Mouse (Mus musculus) heart, embryonic 11.5 days (tissue): ENCODE results near the gene Hikeshi. TPM values are rescaled to one million over a fixed set of nuclear protein-coding genes. Genes with fewer than 3 reads are reported as not detected.

Experiments
- ATAC-seq: fragments of 200-750 bp; cut with Nextera tagmentation; replicated peaks from 2 replicates; pipeline ENCODE4 v1.8.0; 2017; ENCODE audit warnings: moderate library complexity; ENCODE audit not compliant: insufficient number of reproducible peaks, low FRiP score, low TSS enrichment
- H3K27ac ChIP-seq: fragments of 300-500 bp; sonication (generic); 2 replicates; pipeline ENCODE4 v1.5.1; 2014; ENCODE audit warnings: mild to moderate bottlenecking, low read depth, low read length
- H3K27me3 ChIP-seq: fragments of 300-500 bp; sonication (generic); 2 replicates; pipeline ENCODE4 v1.6.1; 2014; ENCODE audit warnings: mild to moderate bottlenecking, low read length, mixed read lengths; ENCODE audit not compliant: control insufficient read depth, insufficient read depth
- H3K36me3 ChIP-seq: fragments of 300-500 bp; sonication (generic); 2 replicates; pipeline ENCODE4 v1.6.1; 2014; ENCODE audit warnings: mild to moderate bottlenecking, low read length, moderate library complexity, mixed read lengths; ENCODE audit not compliant: control insufficient read depth, insufficient read depth
- H3K4me1 ChIP-seq: fragments of 300-500 bp; sonication (generic); 2 replicates; pipeline ENCODE4 v1.6.1; 2014; ENCODE audit warnings: low read length; ENCODE audit not compliant: control insufficient read depth, insufficient read depth
- H3K4me2 ChIP-seq: fragments of 300-500 bp; sonication (generic); 2 replicates; pipeline ENCODE4 v1.6.1; 2014; ENCODE audit warnings: mild to moderate bottlenecking, moderate library complexity
- H3K4me3 ChIP-seq: fragments of 300-500 bp; sonication (generic); 2 replicates; pipeline ENCODE4 v1.5.1; 2014; ENCODE audit warnings: low read depth, low read length
- H3K9ac ChIP-seq: fragments of 300-500 bp; sonication (generic); 2 replicates; pipeline ENCODE4 v1.6.1; 2014; ENCODE audit warnings: mild to moderate bottlenecking, low read depth, low read length, moderate library complexity
- H3K9me3 ChIP-seq: fragments of 300-500 bp; sonication (generic); replicated peaks from 2 replicates; pipeline ENCODE4 v1.6.1; 2016; ENCODE audit warnings: low read length; ENCODE audit not compliant: control insufficient read depth
- WGBS: fragments of 180-500 bp; shearing (Covaris S2); extraction: QIAGEN DNeasy Blood & Tissue Kit; methylation state at CpG from one replicate; pipeline ENCODE4 v1.1.7; 2014; ENCODE audit not compliant: insufficient replicate concordance; 5-methylcytosine and 5-hydroxymethylcytosine counted together
- polyA plus RNA-seq: library from polyadenylated mRNA; unstranded; fragments of >200 nt; fragmentation: Nextera tagmentation; extraction: Ambion mirVana; gene quantifications from 2 replicates; pipeline ENCODE4 v1.2.1, GENCODE M21; 2014

Hikeshi gene
- polyA plus RNA-seq, 1 experiment from 2014 or later: 116 TPM

- 16% methylated on average over 8 of the region's 8 CpGs for WGBS
- Histone ChIP-seq H3K36me3 (no peaks in the 10 kb centered on the region), H3K4me2 (no peak overlapping the region)
These were observed 33.1 kb downstream of the Hikeshi start for GRCm38 (mm10) chr7:89907950-89908349.

GRCm38 (mm10) chr7:89903442-89904343 lies 37.3 kb downstream of the Hikeshi start, which contains the start of gene Ccdc81:
Gene Ccdc81 (minus strand): TSS chr7:89903629.
- ATAC-seq: no peak

More at GRCm38 (mm10) chr7:89907950-89908349, 33.1 kb downstream of the Hikeshi start:
- ATAC-seq: no peak
- Histone ChIP-seq H3K27me3 (no peaks in the 10 kb centered on the region), H3K4me3 (no peak overlapping the region), H3K9me3 (no peaks in the 10 kb centered on the region), H3K27ac (no peak overlapping the region), H3K4me1 (no peaks in the 10 kb centered on the region), H3K9ac (no peak overlapping the region)

GRCm38 (mm10) chr7:89903007-89903406 lies 38.0 kb downstream of the Hikeshi start:
- Histone ChIP-seq H3K36me3 (no peaks in the 10 kb centered on the region), H3K27ac (no peak overlapping the region), H3K4me1 (no peaks in the 10 kb centered on the region), H3K4me2 (peak overlapping the region; percentile 47), H3K9ac (no peak overlapping the region), H3K27me3 (no peaks in the 10 kb centered on the region), H3K9me3 (no peaks in the 10 kb centered on the region), H3K4me3 (no peak overlapping the region)
- 75% methylated on average over 8 of the region's 8 CpGs for WGBS
- no peak for ATAC-seq

More at GRCm38 (mm10) chr7:89903442-89904343, 37.3 kb downstream of the Hikeshi start, which contains the start of gene Ccdc81:
- Histone ChIP-seq H3K9me3 (no peaks in the 10 kb centered on the region), H3K4me1 (no peaks in the 10 kb centered on the region), H3K9ac (no peak within 1 kb of the TSS), H3K27ac (no peak within 1 kb of the TSS), H3K36me3 (no peaks in the 10 kb centered on the region), H3K4me3 (no peak within 1 kb of the TSS), H3K4me2 (peak within 1 kb of the TSS; percentile 47), H3K27me3 (no peaks in the 10 kb centered on the region)
- WGBS: 37% methylated on average over 22 of the region's 22 CpGs

GRCm38 (mm10) chr7:89891856-89892255 lies 49.1 kb downstream of the Hikeshi start:
- no peak overlapping the region for H3K9ac ChIP-seq
- H3K4me1 ChIP-seq: no peaks in the 10 kb centered on the region
- H3K4me3 ChIP-seq: no peak overlapping the region
- ATAC-seq: no peak
- no peaks in the 10 kb centered on the region for H3K36me3 ChIP-seq
- H3K27ac ChIP-seq: no peak overlapping the region
- H3K9me3 ChIP-seq: no peaks in the 10 kb centered on the region
- 30% methylated on average over 4 of the region's 4 CpGs for WGBS
- H3K4me2 ChIP-seq: no peak overlapping the region
- no peaks in the 10 kb centered on the region for H3K27me3 ChIP-seq

- 77% methylated on average over 5 of the region's 5 CpGs for WGBS
- no peak overlapping the region for H3K27ac ChIP-seq
These were observed 49.6 kb downstream of the Hikeshi start for GRCm38 (mm10) chr7:89891412-89891811.

GRCm38 (mm10) chr7:89884551-89884950 lies 56.5 kb downstream of the Hikeshi start:
- Histone ChIP-seq H3K4me2 (no peak overlapping the region), H3K4me1 (no peaks in the 10 kb centered on the region), H3K4me3 (no peak overlapping the region), H3K27me3 (no peaks in the 10 kb centered on the region), H3K36me3 (no peaks in the 10 kb centered on the region), H3K9ac (no peak overlapping the region), H3K27ac (no peak overlapping the region), H3K9me3 (no peaks in the 10 kb centered on the region)
- ATAC-seq: no peak
- 57% methylated on average over 3 of the region's 3 CpGs for WGBS

More at GRCm38 (mm10) chr7:89891412-89891811, 49.6 kb downstream of the Hikeshi start:
- Histone ChIP-seq H3K4me1 (no peaks in the 10 kb centered on the region), H3K27me3 (no peaks in the 10 kb centered on the region), H3K9ac (no peak overlapping the region), H3K36me3 (no peaks in the 10 kb centered on the region), H3K4me2 (no peak overlapping the region), H3K4me3 (no peak overlapping the region), H3K9me3 (no peaks in the 10 kb centered on the region)
- ATAC-seq: no peak

GRCm38 (mm10) chr7:89879686-89880085 lies 61.3 kb downstream of the Hikeshi start:
- Histone ChIP-seq H3K9me3 (no peaks in the 10 kb centered on the region), H3K4me2 (no peak overlapping the region), H3K9ac (no peak overlapping the region), H3K4me1 (no peaks in the 10 kb centered on the region), H3K27me3 (no peaks in the 10 kb centered on the region), H3K4me3 (no peak overlapping the region), H3K36me3 (no peaks in the 10 kb centered on the region), H3K27ac (no peak overlapping the region)
- no peak for ATAC-seq
- 65% methylated on average over 1 of the region's 1 CpGs for WGBS
